Mouse (Mus musculus) testis, postnatal 14 days (tissue): Measurements from ENCODE around the gene Olfr506.
"Not testable (repeated sequence)": the region's sequence is repeated elsewhere in the genome, so short reads cannot be mapped to it uniquely, and the experiment has no call there.

Experiments used
- DNase-seq: peaks from one replicate; pipeline ENCODE4 v3.0.0; 2021; ENCODE audit warnings: low spot score

The Olfr506 gene

GRCm38 (mm10) chr7:108610487-108610886 is at the start of gene Olfr506:
Gene Olfr506 (plus strand): TSS chr7:108610787.
- no peak for DNase-seq

GRCm38 (mm10) chr7:108565693-108566092 is 44.9 kb upstream of the Olfr506 start, which contains the start of gene Olfr504:
Gene Olfr504 (minus strand): TSS chr7:108565793.
- no peak for DNase-seq

- DNase-seq = no peak
Observed at GRCm38 (mm10) chr7:108589797-108590196, 20.8 kb upstream of the Olfr506 start.

GRCm38 (mm10) chr7:108601916-108602315 is 8.7 kb upstream of the Olfr506 start:
- DNase-seq = not testable (repeated sequence)

GRCm38 (mm10) chr7:108614110-108614509 is 3.5 kb downstream of the Olfr506 start:
- no peak for DNase-seq

- DNase-seq = not testable (repeated sequence)
Observed at GRCm38 (mm10) chr7:108616781-108617180, 6.2 kb downstream of the Olfr506 start.

GRCm38 (mm10) chr7:108621514-108621913 is 10.9 kb downstream of the Olfr506 start, which contains the start of gene Olfr507:
Gene Olfr507 (plus strand): TSS chr7:108621814.
- DNase-seq = no peak

GRCm38 (mm10) chr7:108629694-108630093 is 19.1 kb downstream of the Olfr506 start, which contains the start of gene Olfr508:
Gene Olfr508 (plus strand): TSS chr7:108629994.
- DNase-seq = no peak

- DNase-seq = no peak
Observed at GRCm38 (mm10) chr7:108651806-108652205, 41.2 kb downstream of the Olfr506 start, which contains the start of gene Olfr509. Gene Olfr509 (minus strand): TSS chr7:108651906.

- DNase-seq = no peak
Observed at GRCm38 (mm10) chr7:108662419-108662818, 51.8 kb downstream of the Olfr506 start.
